Mouse (Mus musculus): ENCODE measurements around the gene Tspyl2.
A peak's percentile ranks its signal among the peaks of the same experiment; 100 is the strongest.
"Not testable (repeated sequence)": the region's sequence is repeated elsewhere in the genome, so short reads cannot be mapped to it uniquely, and the experiment has no call there.

Tspyl2 gene

DNA sequence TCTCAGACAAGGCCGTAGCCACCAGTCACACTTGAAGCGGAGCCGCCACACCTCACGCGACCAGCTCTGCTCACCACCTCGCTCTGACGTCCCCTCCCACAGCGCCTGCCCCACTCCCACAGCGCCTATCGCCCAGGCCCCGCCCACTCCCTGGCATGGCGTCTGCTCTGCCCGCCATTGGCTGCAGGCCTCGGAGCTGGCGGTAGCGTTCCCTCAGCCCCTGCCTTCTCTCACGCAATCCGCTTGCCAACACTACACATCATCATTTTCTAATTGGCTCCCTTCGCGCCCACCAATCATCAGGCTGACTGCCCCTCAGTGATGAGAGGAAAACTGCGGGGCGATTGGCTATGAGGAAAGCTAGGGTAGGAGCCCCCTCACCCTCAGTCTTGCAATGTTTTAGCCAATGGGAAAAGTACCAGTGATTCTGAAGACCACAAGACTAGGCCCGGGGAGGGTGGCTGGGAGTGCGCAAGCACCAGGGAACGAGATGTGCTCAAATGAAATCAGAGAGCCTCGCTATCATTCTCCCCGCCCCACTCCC lies at the start of gene Tspyl2:
Gene Tspyl2 (minus strand): TSS at position 68 of the 544 bp plus-strand sequence.
- DNase-seq (ENCODE audit: low spot score): peak; percentile 89

DNA sequence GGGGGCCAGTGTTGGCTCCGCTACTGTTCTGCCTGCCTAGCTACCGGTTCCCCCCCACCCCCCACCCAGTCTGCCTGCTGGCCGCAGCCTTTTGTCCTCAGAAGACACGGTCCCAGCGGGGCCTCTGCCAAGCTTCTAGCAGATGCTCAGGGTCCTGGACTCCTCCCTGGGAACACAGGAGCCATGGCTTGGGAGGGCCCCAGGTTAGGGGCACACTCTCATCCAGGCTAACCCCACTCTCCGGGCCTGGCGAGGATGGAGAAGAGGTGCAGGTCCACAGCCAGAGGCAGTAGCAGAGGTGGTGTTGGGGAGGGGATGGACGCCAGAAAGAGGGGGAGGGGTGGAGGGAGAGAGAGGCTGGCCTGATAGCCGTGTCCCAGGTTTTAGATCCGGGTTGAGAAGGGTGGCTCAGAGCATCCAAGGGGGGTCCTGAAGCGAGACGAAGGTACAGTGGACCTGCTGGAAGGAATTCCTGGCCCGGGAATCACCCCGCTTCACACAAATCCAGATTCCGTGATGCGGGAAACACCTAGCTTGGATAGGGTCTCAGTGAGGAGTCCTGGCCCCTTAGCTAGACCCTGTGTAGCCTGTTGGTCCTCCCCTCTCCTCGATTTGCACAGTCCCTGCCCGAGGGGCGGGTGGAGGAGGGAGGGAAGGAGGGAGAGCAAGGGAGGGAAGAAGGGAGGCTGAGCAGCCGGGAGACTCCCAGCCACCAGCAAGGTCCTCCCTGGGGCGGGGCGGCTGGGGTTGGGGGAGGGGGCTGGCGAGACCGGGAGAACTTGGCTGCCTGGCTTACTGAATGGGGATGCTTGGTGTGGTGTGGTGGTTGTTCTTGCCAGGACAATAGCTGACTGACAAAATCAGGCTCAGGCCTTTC lies 26.4 kb upstream of the Tspyl2 start, which contains the start of gene Gpr173:
Gene Gpr173 (minus strand): TSS at position 308 of the 877 bp plus-strand sequence.
- DNase-seq (ENCODE audit: low spot score): no peak

DNA sequence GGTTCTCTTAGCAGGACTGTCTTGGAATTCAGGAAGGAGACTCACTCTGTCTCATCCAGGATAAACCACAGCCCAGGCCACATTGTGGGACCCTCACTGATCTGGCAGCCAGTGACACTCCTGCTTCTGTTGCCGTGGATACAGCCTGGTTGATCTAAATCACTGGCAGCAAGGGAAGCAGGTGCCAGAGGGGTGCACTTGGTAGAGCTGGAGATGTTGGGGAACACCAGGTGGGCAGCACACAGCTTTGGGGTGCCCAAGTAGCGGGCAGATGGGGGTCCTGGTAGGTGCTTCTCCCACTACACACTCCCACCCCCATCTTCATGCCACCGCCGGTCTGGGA lies 25.8 kb upstream of the Tspyl2 start:
- DNase-seq (ENCODE audit: low spot score): no peak

DNA sequence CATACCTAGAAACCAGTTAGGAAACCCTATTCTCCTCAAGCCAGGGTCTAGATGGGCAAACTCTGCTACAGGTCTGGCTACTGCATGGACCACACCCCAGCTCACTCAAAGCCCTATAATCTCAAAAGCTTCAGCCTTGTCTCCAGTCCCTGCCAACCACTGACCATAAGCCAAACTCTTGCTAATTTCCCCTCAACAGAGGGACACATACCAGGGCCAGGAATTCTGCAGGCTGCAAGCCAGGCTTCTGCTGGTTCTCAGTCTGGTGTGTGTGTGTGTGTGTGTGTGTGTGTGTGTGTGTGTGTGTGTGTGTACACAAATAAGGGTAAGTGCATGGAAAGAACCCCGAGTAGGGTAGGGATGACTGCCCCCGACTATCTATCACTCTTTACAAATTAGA lies 24.2 kb upstream of the Tspyl2 start:
- no peak for DNase-seq (ENCODE audit: low spot score)

DNA sequence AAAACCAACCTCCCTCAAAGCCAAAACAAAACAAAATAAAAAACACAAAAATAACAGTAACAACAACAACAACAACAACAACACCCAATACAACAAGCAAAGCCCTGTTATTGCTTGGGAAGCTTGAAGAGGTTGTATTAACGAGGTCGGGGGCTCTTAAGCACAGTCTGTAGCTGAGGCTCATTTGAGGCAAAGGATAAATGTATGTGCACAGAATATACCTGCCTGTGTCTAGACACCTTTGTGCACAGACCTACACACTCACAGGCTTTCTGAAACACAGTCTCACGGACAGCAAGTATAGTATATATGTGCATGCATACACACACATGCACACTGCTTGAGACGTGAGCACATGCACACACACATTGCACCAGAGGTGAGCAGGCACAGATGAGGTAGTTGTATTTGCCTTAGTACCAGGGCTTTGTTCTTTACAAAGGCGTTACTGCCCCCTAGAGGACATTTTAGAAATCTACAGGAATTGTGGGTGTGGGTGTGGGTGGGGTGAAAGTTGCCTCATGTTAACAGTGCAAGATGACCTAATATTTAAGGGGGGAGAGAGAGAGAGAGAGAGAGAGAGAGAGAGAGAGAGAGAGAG lies 10.4 kb upstream of the Tspyl2 start:
- no peak for DNase-seq (ENCODE audit: low spot score)

DNA sequence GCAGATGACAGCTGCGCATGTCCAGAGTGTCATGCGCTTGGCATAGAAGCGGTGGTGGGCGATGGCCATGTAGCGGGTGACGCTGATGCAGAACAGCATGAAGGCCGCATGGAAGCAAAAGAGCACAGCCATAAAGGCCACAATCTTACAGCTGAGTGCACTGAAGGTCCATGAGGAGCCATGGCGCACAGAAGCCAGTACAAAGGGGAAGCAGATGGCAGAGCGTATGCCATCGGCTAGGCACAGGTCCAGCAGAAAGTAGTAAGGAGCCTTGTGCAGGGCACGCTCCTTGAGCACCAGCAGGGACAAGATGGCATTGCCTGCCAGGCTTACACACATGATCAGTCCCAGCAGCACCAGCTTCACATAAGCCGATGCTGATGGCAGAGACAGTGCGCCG lies 4.8 kb upstream of the Tspyl2 start:
- no peak for DNase-seq (ENCODE audit: low spot score)

DNA sequence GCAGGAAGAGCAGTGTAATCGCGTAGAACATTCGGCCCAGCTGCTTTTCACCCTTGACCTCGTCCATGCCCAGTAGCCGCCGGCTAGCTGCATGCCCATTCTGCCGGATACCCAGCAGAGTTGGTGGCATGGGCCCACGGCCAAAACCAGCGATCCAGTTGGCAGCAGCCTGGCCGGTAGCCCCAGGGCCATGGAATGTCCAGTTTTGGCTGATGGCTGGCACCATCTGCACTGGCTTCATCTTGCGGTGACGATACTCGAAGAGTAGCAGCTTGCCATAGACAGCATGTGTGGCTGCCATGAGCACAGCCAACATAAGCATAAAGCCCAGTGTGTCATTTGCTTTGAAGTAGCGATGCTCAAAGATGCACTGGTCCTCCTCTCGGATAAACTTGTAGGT lies 4.4 kb upstream of the Tspyl2 start:
- DNase-seq (ENCODE audit: low spot score): no peak

DNA sequence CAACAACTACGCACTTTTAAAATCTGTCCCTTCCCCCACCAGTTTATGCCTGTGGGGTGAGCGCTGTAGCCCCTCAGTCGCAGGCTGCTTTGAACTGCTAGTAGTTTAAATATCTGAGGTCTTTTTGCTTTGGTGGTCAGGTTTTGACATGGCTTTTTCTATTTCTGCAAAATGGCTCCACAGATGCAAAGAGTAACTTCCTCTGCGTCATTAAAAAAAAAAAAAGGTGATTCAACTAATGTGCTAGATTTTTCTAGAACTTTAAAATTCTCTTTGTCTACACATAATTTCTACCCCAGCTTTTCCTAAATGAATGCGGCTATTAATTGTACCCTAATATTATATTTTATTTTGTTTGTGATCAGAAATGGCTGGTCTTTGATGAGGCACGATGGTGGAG lies 678 bp upstream of the Tspyl2 start:
- DNase-seq (ENCODE audit: low spot score): no peak

DNA sequence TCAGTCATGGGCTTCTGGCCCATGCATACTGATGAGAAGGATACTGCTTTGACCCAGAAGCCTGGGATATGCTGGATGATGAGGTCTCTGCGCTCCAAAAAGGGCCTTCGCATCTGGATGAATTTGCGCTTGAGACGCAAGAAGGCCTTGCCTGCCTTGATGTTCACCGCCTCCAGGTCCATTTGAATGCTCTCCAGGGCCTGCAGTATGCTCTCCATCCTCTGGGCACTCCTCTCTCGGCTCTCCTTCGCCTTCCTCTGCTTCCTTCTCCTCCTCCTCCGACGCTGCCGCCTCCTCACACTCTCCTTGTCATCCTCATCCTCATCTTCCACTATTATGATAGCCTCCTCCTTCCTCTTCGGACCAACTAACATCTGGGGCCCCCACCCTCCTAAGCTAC lies 729 bp downstream of the Tspyl2 start:
- DNase-seq (ENCODE audit: low spot score): no peak

DNA sequence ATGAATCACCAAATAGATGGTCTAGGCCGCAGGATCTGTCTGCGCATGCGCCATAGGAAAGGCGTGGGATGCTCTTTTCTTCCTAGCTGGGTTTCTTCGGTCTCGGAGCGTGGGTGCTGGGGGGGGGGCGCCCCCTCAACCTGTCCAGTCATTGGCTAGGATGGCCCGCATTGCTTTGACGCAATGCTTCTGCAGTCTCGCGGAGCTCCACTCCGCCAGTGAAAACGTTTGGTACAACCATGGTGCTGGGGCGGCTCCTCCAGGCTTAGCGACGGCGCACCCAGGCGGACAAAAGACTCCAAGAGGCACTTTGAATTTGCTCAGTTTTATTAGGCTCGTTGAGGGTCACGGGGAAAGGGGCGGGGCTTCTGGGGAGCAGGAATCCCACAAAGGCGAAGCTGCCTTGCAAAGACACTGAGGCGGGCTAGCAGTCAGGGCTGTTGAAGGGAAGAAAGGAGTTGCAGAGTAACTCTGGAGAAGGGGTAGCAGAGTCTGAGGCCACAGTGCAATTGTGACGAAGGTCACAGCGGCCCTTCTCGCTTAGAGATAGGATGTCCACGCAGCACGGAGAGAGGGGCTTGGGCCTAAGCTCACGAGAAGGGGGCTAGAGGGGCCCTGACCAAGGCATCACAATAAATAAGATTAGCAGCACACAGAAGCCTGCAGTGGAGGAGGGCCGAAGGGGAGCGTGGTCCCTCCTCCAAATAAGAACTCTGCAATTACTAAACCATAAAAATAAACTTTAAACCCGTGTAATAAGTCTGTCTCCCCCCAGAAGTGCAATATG lies 5.5 kb downstream of the Tspyl2 start:
- DNase-seq (ENCODE audit: low spot score): peak; percentile 73

DNA sequence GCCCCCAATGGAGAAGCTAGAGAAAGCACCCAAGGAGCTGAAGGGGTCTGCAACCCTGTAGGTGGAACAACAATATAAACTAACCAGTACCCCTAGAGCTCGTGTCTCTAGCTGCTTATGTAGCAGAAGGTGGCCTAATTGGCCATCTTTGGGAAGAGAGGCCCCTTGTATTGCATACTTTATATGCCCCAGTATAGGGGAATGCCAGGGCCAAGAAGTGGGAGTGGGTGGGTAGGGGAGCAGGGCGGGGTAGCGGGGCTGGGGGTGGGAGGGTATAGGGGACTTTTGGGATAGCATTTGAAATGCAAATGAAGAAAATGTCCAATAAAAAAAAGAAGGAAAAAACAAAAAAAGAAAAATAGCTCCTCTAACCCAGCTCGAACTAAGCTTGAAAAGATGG lies 6.1 kb downstream of the Tspyl2 start:
- DNase-seq (ENCODE audit: low spot score): not testable (repeated sequence)

DNA sequence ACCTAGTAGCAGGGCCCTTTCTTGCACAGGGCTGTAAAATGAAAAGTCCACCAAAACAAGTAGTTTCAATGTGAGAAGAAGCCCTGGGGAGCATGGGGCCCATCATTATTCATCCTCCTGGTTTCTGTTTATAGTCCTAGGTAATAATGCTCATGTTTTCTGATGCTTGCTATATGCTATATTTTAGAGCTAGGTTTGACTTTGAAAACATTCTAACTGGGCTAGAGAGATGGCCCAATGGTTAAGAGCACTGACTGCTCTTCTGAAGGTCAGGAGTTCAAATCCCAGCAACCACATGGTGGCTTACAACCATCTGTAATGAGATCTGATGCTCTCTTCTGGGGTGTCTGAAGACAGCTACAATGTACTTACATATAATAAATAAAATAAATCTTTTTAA lies 12.8 kb downstream of the Tspyl2 start:
- not testable (repeated sequence) for DNase-seq (ENCODE audit: low spot score)

DNA sequence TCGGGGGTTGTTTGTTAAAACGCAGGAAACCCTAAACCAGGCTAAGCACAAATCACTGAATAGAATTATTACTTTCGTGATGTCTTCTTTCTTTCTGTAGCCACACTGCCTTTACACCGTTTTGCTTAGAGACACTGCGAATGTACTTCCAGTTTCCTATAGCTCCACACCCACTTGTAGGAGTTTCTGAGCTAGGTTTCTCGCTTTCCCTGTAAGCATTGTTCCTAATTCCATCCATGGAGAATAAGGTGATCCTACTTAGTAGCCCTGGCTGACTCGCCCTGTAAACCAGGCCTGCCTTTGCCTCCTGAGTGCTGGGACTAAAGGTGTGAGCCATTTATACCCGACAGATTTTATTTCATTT lies 14.6 kb downstream of the Tspyl2 start:
- no peak for DNase-seq (ENCODE audit: low spot score)

DNA sequence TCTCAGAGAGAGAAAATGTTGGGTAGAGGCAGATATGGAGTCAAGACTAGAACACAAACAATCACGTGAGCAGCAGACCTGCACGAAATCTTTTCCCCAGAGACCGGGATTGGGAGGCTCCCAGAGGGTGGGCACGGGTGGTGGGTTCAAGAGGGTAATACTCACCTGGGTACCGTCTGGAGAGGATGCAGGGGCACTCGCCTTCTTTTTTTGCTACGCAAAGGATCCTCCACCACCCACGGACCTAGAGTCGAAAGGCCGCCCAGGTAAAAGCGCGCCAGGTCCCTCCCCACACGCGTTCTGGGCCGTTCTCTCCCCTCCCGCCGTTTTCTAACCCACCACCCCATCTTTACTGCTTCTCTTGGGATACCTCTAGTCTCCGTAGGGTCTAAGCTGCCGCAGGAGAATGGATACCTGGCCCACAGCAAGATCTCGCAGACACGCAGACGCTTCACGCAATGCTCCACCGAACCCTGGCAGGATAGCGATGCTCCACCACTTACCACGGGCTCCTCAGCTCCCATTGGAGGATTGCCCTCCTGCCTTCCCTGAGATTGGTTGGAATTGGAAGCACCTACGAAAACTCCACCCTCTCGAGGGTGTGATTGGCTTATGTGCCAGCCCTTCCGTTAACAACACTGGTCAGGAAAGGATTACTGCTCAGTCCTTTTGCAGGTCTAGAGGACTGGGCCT lies 15.1 kb downstream of the Tspyl2 start, which contains the start of gene Kantr:
Gene Kantr (minus strand): TSS at position 500 of the 693 bp plus-strand sequence.
- DNase-seq (ENCODE audit: low spot score): peak; percentile 65

DNA sequence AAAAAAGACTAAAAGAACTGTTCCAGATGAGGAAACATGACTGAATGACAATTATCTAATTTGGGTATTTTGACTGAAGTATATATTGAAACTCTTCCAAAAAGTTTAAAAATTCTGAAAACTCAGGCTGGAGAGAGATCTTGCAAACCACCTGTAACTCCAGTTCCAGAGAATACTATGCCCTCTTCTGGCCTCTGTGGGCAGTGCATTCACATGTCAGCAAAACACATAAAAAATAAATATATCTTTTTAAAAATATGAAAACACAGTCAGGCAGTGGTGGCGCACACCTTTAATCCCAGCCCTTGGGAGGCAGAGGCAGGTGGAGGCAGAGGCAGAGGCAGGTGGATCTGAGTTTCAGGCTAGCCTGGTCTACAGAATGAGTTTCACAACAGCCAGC lies 18.6 kb downstream of the Tspyl2 start:
- no peak for DNase-seq (ENCODE audit: low spot score)

DNA sequence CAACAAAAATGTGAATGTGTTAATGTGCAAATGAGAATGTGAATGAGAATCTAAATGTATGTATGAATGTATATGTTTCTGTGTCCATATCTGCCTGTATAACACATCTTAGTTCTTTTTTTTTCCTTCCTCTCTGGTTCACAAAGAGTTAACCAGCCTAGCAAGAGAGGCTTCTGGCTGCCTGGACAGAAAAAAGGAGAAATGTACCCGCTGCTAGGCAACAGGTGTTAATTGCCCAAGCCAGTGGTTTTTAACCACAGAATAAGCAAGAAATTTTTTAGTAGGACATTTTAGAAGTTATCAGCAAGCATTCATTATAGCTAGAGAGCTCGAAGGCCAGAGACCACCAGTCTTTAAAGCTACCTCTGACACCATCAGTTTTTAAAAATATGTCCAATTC lies 19.4 kb downstream of the Tspyl2 start:
- no peak for DNase-seq (ENCODE audit: low spot score)

DNA sequence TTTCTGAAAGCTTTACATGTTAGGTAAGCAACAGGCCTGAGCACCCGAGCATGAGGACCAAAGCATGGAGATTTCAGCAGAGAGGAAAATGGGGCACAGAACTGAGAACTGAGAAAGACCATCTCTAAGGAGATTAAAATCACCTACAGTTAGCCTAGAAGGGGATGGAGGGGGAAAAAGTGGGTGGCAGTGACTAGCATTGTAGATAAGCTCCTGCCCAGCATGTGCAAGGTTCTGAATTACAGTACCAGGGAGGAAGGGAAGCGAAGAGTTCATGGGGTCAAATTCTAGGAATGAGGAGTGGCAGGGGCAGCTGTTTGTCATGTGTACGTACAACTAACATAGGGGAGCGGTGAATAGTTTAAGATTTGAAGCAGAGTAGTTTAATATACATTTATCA lies 21.7 kb downstream of the Tspyl2 start:
- no peak for DNase-seq (ENCODE audit: low spot score)

DNA sequence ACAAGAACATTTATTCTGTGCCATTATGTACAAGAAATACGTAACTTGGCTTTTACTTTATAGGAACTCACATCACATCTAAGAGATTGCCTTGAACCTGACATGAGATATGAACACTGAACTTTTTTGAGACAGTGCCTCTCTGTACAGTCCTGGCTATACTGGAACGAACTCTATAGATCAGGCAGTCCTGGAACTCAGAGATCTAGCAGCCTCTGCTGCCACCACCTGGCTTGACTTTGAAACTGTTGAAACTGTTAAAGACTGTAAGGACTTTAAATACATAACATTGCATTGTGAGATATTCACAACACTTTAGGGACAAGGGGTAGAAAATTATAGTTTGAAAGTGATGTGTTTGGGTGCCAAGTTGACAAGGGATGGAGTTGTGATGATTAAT lies 34.3 kb downstream of the Tspyl2 start:
- DNase-seq (ENCODE audit: low spot score): no peak

DNA sequence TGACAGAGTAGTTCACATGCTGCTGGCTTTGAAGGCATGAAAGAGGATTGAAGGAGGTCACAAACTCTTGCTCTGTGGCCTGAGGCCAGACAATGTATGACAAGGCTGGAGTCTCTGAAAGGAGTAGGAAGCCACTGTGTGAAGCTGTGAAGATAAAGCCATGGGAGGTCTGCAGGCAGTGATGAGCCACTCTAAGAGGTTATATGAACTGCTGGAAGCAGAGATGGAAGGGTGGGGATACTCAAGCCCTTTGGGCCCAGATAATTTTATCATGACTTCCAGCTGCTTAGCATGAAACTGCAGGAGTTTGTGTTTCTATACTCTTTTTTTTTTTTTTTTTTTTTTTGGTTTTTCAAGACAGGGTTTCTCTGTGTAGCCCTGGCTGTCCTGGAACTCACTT lies 34.9 kb downstream of the Tspyl2 start:
- no peak for DNase-seq (ENCODE audit: low spot score)

DNA sequence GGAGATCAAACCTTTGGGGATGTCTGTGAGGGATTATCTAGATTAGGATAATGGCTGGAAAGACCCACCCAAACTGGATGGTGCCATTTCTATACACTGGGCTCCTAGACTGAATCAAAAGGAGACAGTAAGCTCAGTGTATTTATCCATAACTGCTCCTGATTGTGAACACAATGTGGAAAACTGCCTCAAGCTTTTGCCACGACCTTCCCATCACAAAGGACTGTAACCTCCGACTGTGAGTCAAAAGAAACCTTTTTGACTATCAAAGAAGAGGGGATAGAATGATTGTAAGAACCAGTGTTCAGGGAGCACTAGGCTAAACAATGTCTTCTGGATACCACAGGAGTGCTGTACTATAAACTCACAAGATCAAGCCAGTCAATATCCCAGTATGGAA lies 36.0 kb downstream of the Tspyl2 start:
- no peak for DNase-seq (ENCODE audit: low spot score)

DNA sequence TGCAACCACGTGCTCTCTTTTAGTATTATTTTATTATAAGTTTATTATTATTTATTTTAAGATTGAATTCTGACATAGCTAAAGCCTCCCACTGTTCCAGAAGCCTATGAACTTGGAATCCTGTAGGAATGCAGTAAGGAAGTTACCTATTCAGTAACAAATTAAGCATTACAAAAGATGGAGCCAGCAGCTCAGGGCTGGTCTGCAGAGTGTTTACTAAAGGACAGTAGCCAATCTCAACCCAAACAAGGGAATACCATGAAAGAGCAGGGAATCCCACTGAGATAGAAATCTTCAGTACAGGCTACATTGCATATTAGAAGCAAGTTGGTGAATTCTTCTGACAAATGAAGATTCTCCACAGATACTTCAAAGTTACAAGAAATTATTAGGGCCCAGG lies 55.2 kb downstream of the Tspyl2 start:
- DNase-seq (ENCODE audit: low spot score): not testable (repeated sequence)
